Mouse (Mus musculus) testis, adult 2 months (tissue): ENCODE data around the gene Gm49395.

Source experiments
- CTCF ChIP-seq: fragments of 200-500 bp; IDR thresholded peaks from 2 replicates; pipeline ENCODE4 v1.5.1; 2012; ENCODE audit warnings: low read depth, mild to moderate bottlenecking, inconsistent platforms, low read length, moderate library complexity; ENCODE audit not compliant: control insufficient read depth, insufficient read depth, insufficient replicate concordance
- POLR2A ChIP-seq: fragments of 200-500 bp; IDR thresholded peaks from 2 replicates; pipeline ENCODE4 v1.6.1; 2012; ENCODE audit warnings: low read depth, mild to moderate bottlenecking, inconsistent platforms, low read length, moderate library complexity; ENCODE audit not compliant: control insufficient read depth

DNA sequence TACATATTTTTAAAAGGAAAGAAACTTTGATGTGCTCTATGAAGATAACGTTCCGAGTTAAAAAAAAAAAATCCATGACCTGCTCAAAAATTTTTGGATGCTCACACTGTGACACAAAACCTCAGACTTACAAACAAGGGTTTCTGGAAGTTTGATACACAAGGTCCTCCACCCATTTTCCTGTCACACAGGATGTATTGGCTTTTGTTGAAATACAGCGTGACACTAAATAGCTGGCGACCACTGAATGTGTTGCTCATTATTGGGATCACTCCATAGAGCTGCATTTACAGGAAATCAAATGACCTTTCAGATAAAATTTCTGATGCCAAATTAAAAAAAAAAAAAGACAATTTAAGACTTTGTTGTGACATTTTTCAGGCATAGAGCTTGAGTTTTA is 23.4 kb upstream of the Gm49395 start:
- TF ChIP-seq CTCF (no peak), POLR2A (no peak)
